Mouse (Mus musculus) CH12.LX (cell line): Measurements from ENCODE around the gene Rexo2. TPM values are rescaled to one million over a fixed set of nuclear protein-coding genes. Genes with fewer than 3 reads are reported as not detected.
A peak's percentile ranks its signal among the peaks of the same experiment; 100 is the strongest.

ENCODE experiments used
- DNase-seq: peaks from one replicate; pipeline ENCODE4 v3.0.0-alpha.2; 2013; ENCODE audit errors: extremely low read depth
- H3K27ac ChIP-seq: 2 replicates; pipeline ENCODE4 v1.5.1; 2012; ENCODE audit warnings: low read depth, mild to moderate bottlenecking, control low read depth, moderate library complexity; ENCODE audit not compliant: insufficient read depth
- H3K27me3 ChIP-seq: replicated peaks from 2 replicates; pipeline ENCODE3; 2012; ENCODE audit warnings: inconsistent platforms
- H3K36me3 ChIP-seq, 2 experiments: replicated peaks in 1 of 2; 2 replicates each; pipeline versions ENCODE3 to v1.6.1; 2012; ENCODE audit warnings: inconsistent platforms in 1 of 2, low read length in 1 of 2, mild to moderate bottlenecking in 1 of 2, mixed read lengths in 1 of 2, moderate library complexity in 1 of 2; ENCODE audit not compliant: control insufficient read depth in 1 of 2, insufficient read depth in 1 of 2
- H3K4me1 ChIP-seq, 2 experiments: 2 replicates each; pipeline ENCODE4 v1.6.1; 2012; ENCODE audit warnings: inconsistent platforms in 1 of 2, moderate library complexity in 1 of 2; ENCODE audit not compliant: insufficient read depth in 2 of 2, control insufficient read depth in 1 of 2
- H3K4me2 ChIP-seq: 2 replicates; pipeline ENCODE4 v1.6.1; 2012; ENCODE audit warnings: low read depth, mild to moderate bottlenecking, control low read depth; ENCODE audit not compliant: poor library complexity, insufficient read depth, severe bottlenecking
- H3K4me3 ChIP-seq, 3 experiments: fragments of 150-350 bp in 1 of 3; sonication (generic) in 1 of 3; replicated peaks in 1 of 3; 2 replicates each; pipeline versions ENCODE3 to v1.5.1; 2011 to 2012; ENCODE audit warnings: low read depth in 2 of 3, low read length in 2 of 3, mild to moderate bottlenecking in 2 of 3, moderate library complexity in 2 of 3, control low read depth in 1 of 3, improper control_type of control experiment in 1 of 3, inconsistent platforms in 1 of 3, mixed read lengths in 1 of 3; ENCODE audit not compliant: poor library complexity in 1 of 3
- H3K79me2 ChIP-seq: replicated peaks from 2 replicates; pipeline ENCODE4 v1.6.1; 2012; ENCODE audit warnings: mild to moderate bottlenecking, moderate library complexity; ENCODE audit not compliant: control insufficient read depth, poor library complexity, insufficient read depth, severe bottlenecking; ENCODE audit errors: extremely low read depth
- H3K9ac ChIP-seq: 2 replicates; pipeline ENCODE4 v1.6.1; 2012; ENCODE audit warnings: low read depth, mild to moderate bottlenecking, control low read depth, moderate library complexity; ENCODE audit not compliant: insufficient read depth
- H3K9me3 ChIP-seq: replicated peaks from 2 replicates; pipeline ENCODE3; 2012; ENCODE audit warnings: low read length, inconsistent platforms, mixed read lengths
- CHD1 ChIP-seq: IDR thresholded peaks from 2 replicates; pipeline ENCODE4 v1.6.1; 2012; ENCODE audit warnings: low read depth, low read length, improper control_type of control experiment, inconsistent platforms
- CHD2 ChIP-seq: IDR thresholded peaks from 2 replicates; pipeline ENCODE4 v1.6.1; 2011; ENCODE audit warnings: low read length, improper control_type of control experiment
- CTCF ChIP-seq, 2 experiments: IDR thresholded peaks in 1 of 2; conservative IDR thresholded peaks in 1 of 2; 2 replicates each; pipeline ENCODE4 v1.5.1; 2011 to 2012; ENCODE audit warnings: low read depth in 2 of 2, low read length in 2 of 2, improper control_type of control experiment in 1 of 2, inconsistent platforms in 1 of 2, mild to moderate bottlenecking in 1 of 2, moderate library complexity in 1 of 2
- E2F4 ChIP-seq: IDR thresholded peaks from 2 replicates; pipeline ENCODE4 v1.6.1; 2011; ENCODE audit warnings: low read depth, low read length, improper control_type of control experiment; ENCODE audit not compliant: insufficient replicate concordance
- ETS1 ChIP-seq: conservative IDR thresholded peaks from 2 replicates; pipeline ENCODE4 v1.6.1; 2012; ENCODE audit warnings: low read depth, mild to moderate bottlenecking, inconsistent platforms, low read length, improper control_type of control experiment, moderate library complexity
- HCFC1 ChIP-seq: IDR thresholded peaks from 2 replicates; pipeline ENCODE4 v1.6.1; 2012; ENCODE audit warnings: low read depth, mild to moderate bottlenecking, inconsistent platforms, low read length, improper control_type of control experiment
- IRF4 ChIP-seq: IDR thresholded peaks from 2 replicates; pipeline ENCODE4 v1.6.1; 2014; ENCODE audit warnings: low read depth, mild to moderate bottlenecking, inconsistent platforms, low read length, improper control_type of control experiment
- JUN ChIP-seq: IDR thresholded peaks from 2 replicates; pipeline ENCODE4 v1.6.1; 2011; ENCODE audit warnings: low read depth, mild to moderate bottlenecking, low read length, improper control_type of control experiment, moderate library complexity; ENCODE audit not compliant: insufficient read depth
- KAT2A ChIP-seq: IDR thresholded peaks from 2 replicates; pipeline ENCODE4 v1.6.1; 2012; ENCODE audit warnings: low read length, improper control_type of control experiment, inconsistent platforms; ENCODE audit not compliant: insufficient replicate concordance
- MAX ChIP-seq: IDR thresholded peaks from 2 replicates; pipeline ENCODE4 v1.6.1; 2011; ENCODE audit warnings: low read length, improper control_type of control experiment
- MEF2A ChIP-seq: IDR thresholded peaks from 2 replicates; pipeline ENCODE4 v1.6.1; 2014; ENCODE audit warnings: low read depth, mild to moderate bottlenecking, inconsistent platforms, low read length, improper control_type of control experiment, borderline replicate concordance
- MXI1 ChIP-seq: IDR thresholded peaks from 2 replicates; pipeline ENCODE4 v1.6.1; 2011; ENCODE audit warnings: mild to moderate bottlenecking, low read depth, low read length, improper control_type of control experiment
- MYC ChIP-seq: IDR thresholded peaks from 2 replicates; pipeline ENCODE4 v1.6.1; 2011; ENCODE audit warnings: low read depth, mild to moderate bottlenecking, improper control_type of control experiment, low read length
- NELFE ChIP-seq: IDR thresholded peaks from 2 replicates; pipeline ENCODE4 v1.6.1; 2011; ENCODE audit warnings: low read depth, low read length, improper control_type of control experiment
- NRF1 ChIP-seq: IDR thresholded peaks from 2 replicates; pipeline ENCODE4 v1.6.1; 2014; ENCODE audit warnings: low read depth, mild to moderate bottlenecking, inconsistent platforms, low read length, improper control_type of control experiment, moderate library complexity
- POLR2AphosphoS2 ChIP-seq: IDR thresholded peaks from 2 replicates; pipeline ENCODE4 v1.6.1; 2011; ENCODE audit warnings: low read depth, low read length, improper control_type of control experiment
- RAD21 ChIP-seq: IDR thresholded peaks from 2 replicates; pipeline ENCODE4 v1.6.1; 2011; ENCODE audit warnings: low read depth, mild to moderate bottlenecking, low read length, improper control_type of control experiment, moderate library complexity
- UBTF ChIP-seq: IDR thresholded peaks from 2 replicates; pipeline ENCODE4 v1.6.1; 2012; ENCODE audit warnings: low read depth, mild to moderate bottlenecking, inconsistent platforms, low read length, improper control_type of control experiment, moderate library complexity
- USF2 ChIP-seq: conservative IDR thresholded peaks from 2 replicates; pipeline ENCODE4 v1.6.1; 2011; ENCODE audit warnings: low read depth, low read length, improper control_type of control experiment
- ZC3H11A ChIP-seq: IDR thresholded peaks from 2 replicates; pipeline ENCODE4 v1.6.1; 2012; ENCODE audit warnings: low read depth, mild to moderate bottlenecking, inconsistent platforms, low read length, improper control_type of control experiment
- ZKSCAN1 ChIP-seq: IDR thresholded peaks from 2 replicates; pipeline ENCODE4 v1.6.1; 2012; ENCODE audit warnings: low read depth, inconsistent platforms, low read length, improper control_type of control experiment, borderline replicate concordance
- dilution Hi-C: fragments of 300-500 bp; cut with MboI; formaldehyde crosslinking; loops from 2 replicates; pipeline ENCODE4 v1.14.3; 2020; ENCODE audit warnings: low sequenced_read_pairs; ENCODE audit not compliant: extremely low pct_unique_long_range_greater_than_20kb, extremely low pct_ligation_motif_present
- in situ Hi-C: fragments of 300-500 bp; cut with MboI; formaldehyde crosslinking; loops from 3 replicates; pipeline ENCODE4 v1.14.3; 2019; ENCODE audit warnings: low sequenced_read_pairs, low pct_ligation_motif_present, low pct_unique_long_range_greater_than_20kb, mixed read lengths
- polyA plus RNA-seq: library from polyadenylated mRNA; unstranded; fragments of >175 nt; gene quantifications from 2 replicates; pipeline ENCODE4 v1.2.1, GENCODE M21; 2012; ENCODE audit warnings: low read depth; ENCODE audit not compliant: insufficient read length
- total RNA-seq, 2 experiments: library from RNA; depleted of rRNA; stranded (reverse); fragments of 300-350 nt in 1 of 2; fragments of >200 nt in 1 of 2; gene quantifications; 2 replicates each; pipeline ENCODE4 v1.2.3; 2012 to 2014

The Rexo2 gene
- total and polyA plus RNA-seq, 3 experiments: 108 to 296 (median 120) TPM

- dilution Hi-C loops: no loop called here
- peak overlapping the region; percentile 55; the same call in 1 of the 2 replicates for H3K9ac ChIP-seq
- H3K4me2 ChIP-seq: peak overlapping the region; percentile 97
- peaks cover 34% of the 10 kb centered on the region for H3K79me2 ChIP-seq
- no peaks in the 10 kb centered on the region for H3K27me3 ChIP-seq
- peaks cover 0 to 56% of the 10 kb centered on the region in 2 experiments for H3K36me3 ChIP-seq
- in situ Hi-C loops: no loop called here
- H3K4me1 ChIP-seq: peaks cover 16 to 61% of the 10 kb centered on the region in 2 experiments
- no peak overlapping the region; the same call in 1 of the 2 replicates for H3K27ac ChIP-seq
- TF ChIP-seq CTCF (conservative IDR thresholded peaks at IDR 0.05 in 1 of 2, IDR thresholded peaks at IDR 0.05 in 1 of 2; ENCODE audit: low read depth in 2 of 2, low read length in 2 of 2) (no peak), JUN (no peak), HCFC1 (no peak), NELFE (no peak)
- H3K9me3 ChIP-seq: no peaks in the 10 kb centered on the region
- peak overlapping the region in 1 of 3 experiments; percentile 21 for H3K4me3 ChIP-seq
- no peak for DNase-seq
Observed at GRCm38 (mm10) chr9:48478808-48479207, 1.6 kb downstream of the Rexo2 start.

GRCm38 (mm10) chr9:48476236-48477165, 3.9 kb downstream of the Rexo2 start:
- Histone ChIP-seq H3K79me2 (peaks cover 42% of the 10 kb centered on the region), H3K9me3 (no peaks in the 10 kb centered on the region), H3K4me2 (peak overlapping the region; percentile 97), H3K27me3 (no peaks in the 10 kb centered on the region), H3K36me3 (peaks cover 16 to 69% of the 10 kb centered on the region in 2 experiments), H3K4me1 (peaks cover 10 to 50% of the 10 kb centered on the region in 2 experiments), H3K4me3 (no peak overlapping the region), H3K27ac (peak overlapping the region; percentile 62), H3K9ac (peak overlapping the region; percentile 59; the same call in 1 of the 2 replicates)
- in situ Hi-C loops (no loop called here), dilution Hi-C loops (no loop called here)
- TF ChIP-seq MXI1: peak; percentile 52; the same call in 1 of the 2 replicates
- TF ChIP-seq MYC: peak; percentile 81
- no peak for TF ChIP-seq E2F4
- peak; percentile 50; the same call in 1 of the 2 replicates for TF ChIP-seq MAX
- TF ChIP-seq JUN: no peak
- DNase-seq: no peak

- peak overlapping the region in 1 of 3 experiments; percentile 28 for H3K4me3 ChIP-seq
- TF ChIP-seq NELFE (no peak), HCFC1 (no peak; the same call in 1 of the 2 replicates), CTCF (conservative IDR thresholded peaks at IDR 0.05 in 1 of 2, IDR thresholded peaks at IDR 0.05 in 1 of 2; ENCODE audit: low read depth in 2 of 2, low read length in 2 of 2) (no peak), NRF1 (no peak), ZKSCAN1 (no peak), CHD1 (no peak), MEF2A (peak; percentile 86), IRF4 (peak; percentile 55), KAT2A (no peak), ZC3H11A (no peak), MYC (no peak; the same call in 1 of the 2 replicates), ETS1 (peak; percentile 30; the same call in 1 of the 2 replicates), USF2 (no peak), POLR2AphosphoS2 (no peak), CHD2 (peak; percentile 70; the same call in 1 of the 2 replicates), MXI1 (no peak; the same call in 1 of the 2 replicates), UBTF (no peak), RAD21 (no peak)
Observed at GRCm38 (mm10) chr9:48474367-48474766, 6.1 kb downstream of the Rexo2 start.

More at GRCm38 (mm10) chr9:48474367-48474766, 6.1 kb downstream of the Rexo2 start:
- peaks cover 34% of the 10 kb centered on the region for H3K79me2 ChIP-seq
- H3K27ac ChIP-seq: peak overlapping the region; percentile 90
- H3K9me3 ChIP-seq: no peaks in the 10 kb centered on the region
- peak overlapping the region; percentile 62 for H3K9ac ChIP-seq
- H3K27me3 ChIP-seq: no peaks in the 10 kb centered on the region
- peaks cover 33 to 91% of the 10 kb centered on the region in 2 experiments for H3K36me3 ChIP-seq
- dilution Hi-C loops: no loop called here
- peaks cover 10 to 43% of the 10 kb centered on the region in 2 experiments for H3K4me1 ChIP-seq
- in situ Hi-C loops: no loop called here
- H3K4me2 ChIP-seq: peak overlapping the region; percentile 60
- no peak for DNase-seq
